Mouse (Mus musculus): ENCODE data around the gene Vtn. TPM values are rescaled to one million over a fixed set of nuclear protein-coding genes. Genes with fewer than 3 reads are reported as not detected.

The Vtn gene
- polyA plus RNA-seq, 1 experiment from 2014 or later, result 96.6 TPM

- no peak overlapping the region for H3K4me3 ChIP-seq
- H3K4me1 ChIP-seq (replicated peaks), result peaks cover 36% of the 10 kb centered on the region
- peaks cover 35% of the 10 kb centered on the region for H3K27me3 ChIP-seq (ENCODE audit: insufficient read depth, poor library complexity, severe bottlenecking)
- H3K9me3 ChIP-seq, result no peaks in the 10 kb centered on the region
- no peak for DNase-seq (ENCODE audit: low spot score)
- peaks cover 13% of the 10 kb centered on the region for H3K36me3 ChIP-seq
- H3K27ac ChIP-seq, result no peak overlapping the region
- WGBS, result 86% methylated on average over 20 of the region's 20 CpGs
Observed at GRCm38 (mm10) chr11:78501529-78501928, 2.6 kb downstream of the Vtn start.

DNA sequence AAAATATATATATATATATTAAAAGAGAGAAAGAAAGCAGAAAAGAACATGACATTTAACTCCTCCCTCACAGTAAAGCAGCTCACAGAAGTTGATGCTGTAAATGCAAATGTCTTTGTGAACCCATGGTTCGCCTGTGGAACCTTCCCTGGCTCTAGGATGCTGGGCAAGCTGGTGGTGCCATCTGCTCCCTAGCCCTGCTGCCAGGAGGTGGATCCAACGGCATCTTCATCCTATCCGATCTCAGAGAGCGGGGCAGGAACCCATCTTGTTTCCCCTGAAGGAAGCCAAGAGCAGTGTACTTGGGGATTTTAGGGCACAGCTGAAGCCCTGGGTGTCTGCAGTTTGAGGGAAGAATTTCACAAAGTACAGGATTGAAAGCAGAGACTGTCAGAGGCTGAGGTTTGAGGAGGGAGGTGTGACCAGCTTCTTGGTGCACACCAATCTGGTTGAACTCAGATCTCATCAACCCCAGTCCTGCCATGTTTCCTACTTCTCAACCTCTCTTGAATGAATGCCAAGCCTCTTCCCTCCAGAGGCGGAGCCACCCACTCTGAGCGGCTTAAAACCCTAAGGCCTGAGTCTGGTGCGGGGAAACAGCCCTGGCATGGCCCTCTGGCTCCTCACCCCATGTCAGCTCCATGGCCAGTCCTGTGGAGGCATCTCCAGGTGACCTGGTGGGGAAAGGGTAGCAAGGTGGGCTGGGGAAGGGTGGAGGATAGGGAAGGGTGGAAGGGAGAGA lies 4.2 kb downstream of the Vtn start, which contains the start of gene Sebox:
TSS of gene Sebox (plus strand) at position 539 of the 742 bp plus-strand sequence.
- no peak within 1 kb of the TSS for H3K27ac ChIP-seq
- no peak within 1 kb of the TSS for H3K4me3 ChIP-seq
- H3K36me3 ChIP-seq, result peaks cover 29% of the 10 kb centered on the region
- 66% methylated on average over 7 of the region's 7 CpGs for WGBS
- H3K4me1 ChIP-seq (replicated peaks), result peaks cover 21% of the 10 kb centered on the region
- no peaks in the 10 kb centered on the region for H3K9me3 ChIP-seq
- DNase-seq (ENCODE audit: low spot score), result no peak
- peaks cover 30% of the 10 kb centered on the region for H3K27me3 ChIP-seq (ENCODE audit: insufficient read depth, poor library complexity, severe bottlenecking)

DNA sequence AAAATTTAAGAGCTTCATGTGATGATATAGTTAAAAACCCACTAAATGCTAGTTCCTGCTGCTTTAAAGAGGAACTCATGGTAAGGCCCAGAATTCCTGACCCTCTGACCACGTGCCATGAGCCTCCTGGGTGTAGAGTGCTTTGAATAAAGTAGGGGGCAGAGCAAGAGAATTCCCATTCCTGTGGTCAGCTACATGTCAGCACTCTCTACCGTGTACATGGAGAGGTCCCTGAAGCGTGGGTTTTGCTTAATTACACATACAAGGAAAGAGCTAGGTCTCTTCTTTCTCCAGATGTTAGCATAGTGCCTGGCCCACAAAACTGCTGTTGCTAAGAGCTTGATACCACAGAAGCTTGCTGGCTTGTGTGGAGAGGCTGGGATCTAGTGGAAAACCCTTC lies 6.5 kb downstream of the Vtn start:
- no peaks in the 10 kb centered on the region for H3K9me3 ChIP-seq
- 82% methylated on average over 3 of the region's 3 CpGs for WGBS
- peaks cover 10% of the 10 kb centered on the region; the same call in 1 of the 2 replicates for H3K27me3 ChIP-seq (ENCODE audit: insufficient read depth, poor library complexity, severe bottlenecking)
- H3K4me1 ChIP-seq (replicated peaks), result no peaks in the 10 kb centered on the region; the same call in 1 of the 2 replicates
- H3K27ac ChIP-seq, result no peak overlapping the region
- no peak for DNase-seq (ENCODE audit: low spot score)
- H3K4me3 ChIP-seq, result no peak overlapping the region
- peaks cover 49% of the 10 kb centered on the region for H3K36me3 ChIP-seq

GRCm38 (mm10) chr11:78509148-78509547 lies 10.3 kb downstream of the Vtn start:
- Histone ChIP-seq H3K4me3 (no peak overlapping the region), H3K27me3 (ENCODE audit: insufficient read depth, poor library complexity, severe bottlenecking) (no peaks in the 10 kb centered on the region), H3K36me3 (peaks cover 54% of the 10 kb centered on the region), H3K9me3 (no peaks in the 10 kb centered on the region), H3K4me1 (replicated peaks) (peaks cover 26% of the 10 kb centered on the region), H3K27ac (no peak overlapping the region)
- no peak for DNase-seq (ENCODE audit: low spot score)
- WGBS, result 77% methylated on average over 5 of the region's 5 CpGs

GRCm38 (mm10) chr11:78512025-78512957 lies 13.4 kb downstream of the Vtn start, which contains the start of the genes Tmem199 and Poldip2:
Tmem199 (minus strand) TSS chr11:78512172.
Poldip2 (plus strand) TSS chr11:78512193.
- H3K4me1 ChIP-seq (replicated peaks), result peaks cover 26% of the 10 kb centered on the region
- H3K36me3 ChIP-seq, result peaks cover 61% of the 10 kb centered on the region
- under 1% methylated on average over 67 of the region's 67 CpGs for WGBS
- H3K27me3 ChIP-seq (ENCODE audit: insufficient read depth, poor library complexity, severe bottlenecking), result no peaks in the 10 kb centered on the region
- DNase-seq (ENCODE audit: low spot score), result peak; percentile 96
- peak within 1 kb of the TSS; percentile 97 for H3K27ac ChIP-seq
- peak within 1 kb of the TSS; percentile 88 for H3K4me3 ChIP-seq
- no peaks in the 10 kb centered on the region for H3K9me3 ChIP-seq

GRCm38 (mm10) chr11:78513106-78513790 lies 14.4 kb downstream of the Vtn start:
- no peaks in the 10 kb centered on the region for H3K9me3 ChIP-seq
- peaks cover 61% of the 10 kb centered on the region for H3K36me3 ChIP-seq
- H3K27ac ChIP-seq, result peak overlapping the region; percentile 97
- H3K4me1 ChIP-seq (replicated peaks), result peaks cover 26% of the 10 kb centered on the region
- no peaks in the 10 kb centered on the region for H3K27me3 ChIP-seq (ENCODE audit: insufficient read depth, poor library complexity, severe bottlenecking)
- WGBS, result 83% methylated on average over 3 of the region's 3 CpGs
- no peak for DNase-seq (ENCODE audit: low spot score)
- peak overlapping the region; percentile 88 for H3K4me3 ChIP-seq

GRCm38 (mm10) chr11:78515549-78516325 lies 16.8 kb downstream of the Vtn start:
- H3K36me3 ChIP-seq, result peaks cover 68% of the 10 kb centered on the region
- no peaks in the 10 kb centered on the region for H3K9me3 ChIP-seq
- no peak overlapping the region for H3K4me3 ChIP-seq
- H3K4me1 ChIP-seq (replicated peaks), result peaks cover 25% of the 10 kb centered on the region
- H3K27ac ChIP-seq, result no peak overlapping the region
- no peak for DNase-seq (ENCODE audit: low spot score)
- H3K27me3 ChIP-seq (ENCODE audit: insufficient read depth, poor library complexity, severe bottlenecking), result no peaks in the 10 kb centered on the region
- WGBS, result 61% methylated on average over 2 of the region's 2 CpGs

GRCm38 (mm10) chr11:78518931-78519330 lies 20.0 kb downstream of the Vtn start:
- peaks cover 97% of the 10 kb centered on the region for H3K36me3 ChIP-seq
- WGBS, result 92% methylated on average over 10 of the region's 10 CpGs

DNA sequence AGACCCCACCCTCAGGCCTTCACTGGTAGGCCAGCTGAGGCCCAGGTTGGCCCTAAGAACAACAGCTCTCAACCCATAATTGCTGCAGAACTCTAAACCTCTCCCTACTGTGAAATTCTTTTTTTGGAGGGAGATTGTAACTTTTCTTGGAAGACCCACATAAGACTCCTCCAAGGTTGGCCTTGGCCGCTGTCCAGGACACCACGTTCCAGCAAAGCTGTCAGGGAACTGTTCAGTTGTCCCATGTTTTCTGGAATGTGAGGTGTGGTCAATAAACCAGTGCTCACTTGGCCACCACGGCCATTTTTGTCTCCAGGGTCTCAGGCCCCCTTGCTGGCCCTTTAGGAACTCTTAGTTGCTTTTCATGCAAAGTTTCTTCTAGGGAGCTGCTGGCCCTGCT lies 23.0 kb downstream of the Vtn start:
- Histone ChIP-seq H3K27me3 (ENCODE audit: insufficient read depth, poor library complexity, severe bottlenecking) (no peaks in the 10 kb centered on the region), H3K36me3 (peaks cover 97% of the 10 kb centered on the region), H3K4me3 (no peak overlapping the region), H3K4me1 (replicated peaks) (no peaks in the 10 kb centered on the region), H3K27ac (no peak overlapping the region), H3K9me3 (no peaks in the 10 kb centered on the region)
- 92% methylated on average over 3 of the region's 3 CpGs for WGBS
- no peak for DNase-seq (ENCODE audit: low spot score)

More at GRCm38 (mm10) chr11:78518931-78519330, 20.0 kb downstream of the Vtn start:
- H3K4me3 ChIP-seq, result no peak overlapping the region
- no peaks in the 10 kb centered on the region for H3K27me3 ChIP-seq (ENCODE audit: insufficient read depth, poor library complexity, severe bottlenecking)
- H3K4me1 ChIP-seq (replicated peaks), result no peaks in the 10 kb centered on the region
- no peak overlapping the region for H3K27ac ChIP-seq
- no peak for DNase-seq (ENCODE audit: low spot score)
- no peaks in the 10 kb centered on the region for H3K9me3 ChIP-seq

DNA sequence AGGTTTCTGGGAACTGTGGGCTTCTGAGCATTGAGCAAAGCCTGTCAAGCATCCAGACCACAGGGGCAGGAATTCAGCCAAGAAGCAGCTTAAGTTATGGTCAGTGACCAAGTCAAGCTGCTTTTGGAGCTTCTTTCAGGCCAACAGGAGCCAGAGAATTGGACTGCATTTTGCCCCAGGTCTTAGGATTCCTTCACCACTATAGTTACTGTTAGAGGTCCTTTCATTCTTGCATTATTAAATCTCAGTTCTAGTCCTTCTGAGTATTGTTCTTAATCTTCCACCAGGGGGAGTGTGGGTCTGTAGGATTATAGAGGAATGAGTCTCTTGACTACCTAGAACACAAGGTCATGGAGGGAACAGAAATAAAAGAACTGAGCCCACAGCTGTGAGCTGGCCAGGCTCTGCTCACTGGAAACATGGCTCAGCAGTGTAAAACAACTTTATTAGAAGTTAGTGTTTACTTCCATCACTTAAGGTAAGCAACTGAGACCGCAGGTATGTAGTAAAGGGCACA lies 23.6 kb downstream of the Vtn start:
- WGBS, result 94% methylated on average over 1 of the region's 1 CpGs
- Histone ChIP-seq H3K4me3 (no peak overlapping the region), H3K4me1 (replicated peaks) (no peaks in the 10 kb centered on the region), H3K27ac (no peak overlapping the region), H3K36me3 (peaks cover 100% of the 10 kb centered on the region), H3K27me3 (ENCODE audit: insufficient read depth, poor library complexity, severe bottlenecking) (no peaks in the 10 kb centered on the region), H3K9me3 (no peaks in the 10 kb centered on the region)
- DNase-seq (ENCODE audit: low spot score), result no peak

- no peak overlapping the region for H3K4me3 ChIP-seq
- no peak for DNase-seq (ENCODE audit: low spot score)
- no peaks in the 10 kb centered on the region for H3K27me3 ChIP-seq (ENCODE audit: insufficient read depth, poor library complexity, severe bottlenecking)
- no peaks in the 10 kb centered on the region for H3K4me1 ChIP-seq (replicated peaks)
- H3K36me3 ChIP-seq, result peaks cover 100% of the 10 kb centered on the region
- H3K9me3 ChIP-seq, result no peaks in the 10 kb centered on the region
- H3K27ac ChIP-seq, result no peak overlapping the region
- WGBS, result 74% methylated on average over 9 of the region's 9 CpGs
Observed at GRCm38 (mm10) chr11:78523241-78523955, 24.5 kb downstream of the Vtn start.
